Comparison of ENCODE assay signal across 8 mouse cellular contexts in the genomic region with DNA sequence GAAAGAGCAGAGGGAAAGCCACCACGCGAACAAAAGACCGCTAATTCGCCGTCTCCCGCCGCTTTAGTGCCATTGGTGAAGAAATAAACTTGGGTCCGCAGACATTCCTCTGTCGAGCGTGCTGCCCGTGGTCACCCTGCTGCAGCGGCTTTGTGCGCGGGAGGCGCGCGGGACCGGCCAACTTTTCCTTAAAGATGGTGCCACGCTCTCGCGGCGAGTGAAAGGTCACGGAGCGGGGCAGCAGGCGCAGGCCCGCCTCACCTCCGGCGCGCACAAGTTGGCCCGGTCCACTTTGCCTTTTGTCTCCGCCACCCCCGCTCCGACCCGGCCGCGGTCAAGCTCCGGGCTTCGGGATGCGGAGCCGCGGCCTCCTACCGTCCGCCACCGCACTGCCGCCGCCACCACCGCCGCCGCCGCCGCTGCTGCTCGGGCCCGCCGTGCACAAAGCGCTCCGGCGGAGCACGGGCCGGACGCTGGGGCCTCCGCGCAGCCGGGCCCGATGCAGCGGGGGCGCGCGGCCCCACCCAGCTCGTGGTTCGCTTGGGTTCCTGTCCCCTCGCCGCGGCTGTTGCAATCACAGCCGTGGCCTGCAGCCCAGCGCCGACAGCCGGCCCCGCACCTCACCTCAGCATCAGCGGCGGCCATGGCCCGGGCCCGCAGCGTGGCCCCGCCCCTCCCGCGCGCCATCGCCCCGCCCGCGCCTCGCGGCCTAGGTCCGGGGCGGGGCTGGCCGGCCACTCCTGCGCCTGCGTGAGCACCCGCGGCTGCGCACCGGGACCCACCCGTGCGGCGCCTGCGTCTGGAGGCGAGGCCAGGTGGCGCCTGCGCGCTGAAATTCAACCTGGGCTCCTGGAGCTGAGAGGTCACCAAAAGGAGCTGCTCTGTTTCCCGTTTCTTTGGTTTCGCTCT. TPM values are rescaled to one million over a fixed set of nuclear protein-coding genes. Genes with fewer than 3 reads are reported as not detected.
DNase-seq lines count a peak whose midpoint lies in the region; ATAC-seq and TF ChIP-seq lines count a peak whose summit lies in the region.

A gene (minus strand): TSS at position 685 of the 909 bp plus-strand sequence.

- intact Hi-C loops in heart, adult 2 months (cut with DNase I) = no loop called here

- H3K79me2 ChIP-seq in heart, adult 2 months (replicated peaks; ENCODE audit: control insufficient read depth, insufficient read depth, low read length) = peaks cover 1% of the 10 kb centered on the region; the same call in 1 of the 2 replicates

- no peaks in the 10 kb centered on the region for H3K36me3 ChIP-seq in embryonic facial prominence, embryonic 13.5 days
- H3K36me3 ChIP-seq in heart, adult 2 months (ENCODE audit: control insufficient read depth, insufficient read depth, low read length) = peaks cover 7% of the 10 kb centered on the region; the same call in 1 of the 2 replicates
- no peaks in the 10 kb centered on the region for H3K36me3 ChIP-seq in limb, embryonic 13.5 days
- H3K36me3 ChIP-seq in midbrain, embryonic 16.5 days (ENCODE audit: control insufficient read depth, insufficient read depth, low read length) = no peaks in the 10 kb centered on the region

- TF ChIP-seq CTCF in heart, adult 2 months (IDR thresholded peaks at IDR 0.05) = peak; percentile 37

- H3K9ac ChIP-seq in embryonic facial prominence, embryonic 13.5 days = peak within 1 kb of the TSS; percentile 99
- peak within 1 kb of the TSS; percentile 95 for H3K9ac ChIP-seq in heart, adult 2 months (ENCODE audit: low read depth, low read length)
- H3K9ac ChIP-seq in limb, embryonic 13.5 days = peak within 1 kb of the TSS; percentile 98
- H3K9ac ChIP-seq in midbrain, embryonic 16.5 days (ENCODE audit: low read depth, low read length) = peak within 1 kb of the TSS; percentile 94

- peak within 1 kb of the TSS; percentile 90 for H3K4me3 ChIP-seq in embryonic facial prominence, embryonic 13.5 days
- peak within 1 kb of the TSS; percentile 87 for H3K4me3 ChIP-seq in heart, adult 2 months
- peak within 1 kb of the TSS; percentile 77 for H3K4me3 ChIP-seq in limb, embryonic 13.5 days
- H3K4me3 ChIP-seq in midbrain, embryonic 16.5 days (ENCODE audit: low read depth, low read length) = peak within 1 kb of the TSS; percentile 92

- ATAC-seq in embryonic facial prominence, embryonic 13.5 days (ENCODE audit: insufficient number of reproducible peaks, insufficient read depth, low FRiP score, low TSS enrichment, low read depth) = peak; percentile 99
- peak; percentile 98 for ATAC-seq in limb, embryonic 13.5 days (ENCODE audit: low FRiP score, low read depth)
- ATAC-seq in midbrain, embryonic 16.5 days = peak; percentile 97

- DNase-seq in 3134 (ENCODE audit: extremely low read depth, insufficient read length, low spot score) = peak; percentile 84
- peak; percentile 97 to 98 for DNase-seq in adrenal gland, postnatal 36 days
- DNase-seq in heart, adult 2 months = peak; percentile 98
- DNase-seq in kidney, adult 8-10 months = peak; percentile 93 to 94
- peak; percentile 91 to 96 for DNase-seq in spleen, postnatal 10 days (ENCODE audit: low spot score in 2 of 2)

- no peaks in the 10 kb centered on the region for H3K9me3 ChIP-seq in embryonic facial prominence, embryonic 13.5 days
- no peaks in the 10 kb centered on the region for H3K9me3 ChIP-seq in limb, embryonic 13.5 days
- H3K9me3 ChIP-seq in midbrain, embryonic 16.5 days (replicated peaks; ENCODE audit: control insufficient read depth, low read length, poor library complexity, severe bottlenecking) = no peaks in the 10 kb centered on the region

- H3K27me3 ChIP-seq in embryonic facial prominence, embryonic 13.5 days = no peaks in the 10 kb centered on the region
- no peaks in the 10 kb centered on the region for H3K27me3 ChIP-seq in heart, adult 2 months (ENCODE audit: control insufficient read depth, insufficient read depth, low read length)
- no peaks in the 10 kb centered on the region for H3K27me3 ChIP-seq in limb, embryonic 13.5 days
- no peaks in the 10 kb centered on the region for H3K27me3 ChIP-seq in midbrain, embryonic 16.5 days (ENCODE audit: control insufficient read depth, insufficient read depth, low read depth, low read length)

- H3K27ac ChIP-seq in embryonic facial prominence, embryonic 13.5 days = peak within 1 kb of the TSS; percentile 96
- H3K27ac ChIP-seq in heart, adult 2 months = peak within 1 kb of the TSS; percentile 91
- H3K27ac ChIP-seq in limb, embryonic 13.5 days = peak within 1 kb of the TSS; percentile 95
- H3K27ac ChIP-seq in midbrain, embryonic 16.5 days (ENCODE audit: low read length) = peak within 1 kb of the TSS; percentile 97

- peaks cover 11% of the 10 kb centered on the region for H3K4me1 ChIP-seq in embryonic facial prominence, embryonic 13.5 days
- H3K4me1 ChIP-seq in heart, adult 2 months (ENCODE audit: control insufficient read depth, insufficient read depth, low read length) = peaks cover 5% of the 10 kb centered on the region
- peaks cover 12% of the 10 kb centered on the region for H3K4me1 ChIP-seq in limb, embryonic 13.5 days
- H3K4me1 ChIP-seq in midbrain, embryonic 16.5 days (ENCODE audit: control insufficient read depth, insufficient read depth, low read length) = peaks cover 13% of the 10 kb centered on the region

- WGBS in embryonic facial prominence, embryonic 13.5 days = under 1% methylated on average over 94 of the region's 112 CpGs
- WGBS in heart, adult 2 months = under 1% methylated on average over 112 of the region's 112 CpGs
- WGBS in limb, embryonic 13.5 days = under 1% methylated on average over 98 of the region's 112 CpGs
- WGBS in midbrain, embryonic 16.5 days = under 1% methylated on average over 100 of the region's 112 CpGs

- peak; percentile 96 for TF ChIP-seq POLR2A in heart, adult 2 months (IDR thresholded peaks at IDR 0.05; ENCODE audit: insufficient read depth, low read depth, low read length)

- peak within 1 kb of the TSS; percentile 64 for H3K4me2 ChIP-seq in embryonic facial prominence, embryonic 13.5 days
- H3K4me2 ChIP-seq in limb, embryonic 13.5 days (replicated peaks) = peak within 1 kb of the TSS; percentile 75
- H3K4me2 ChIP-seq in midbrain, embryonic 16.5 days (ENCODE audit: low read length) = peak within 1 kb of the TSS; percentile 81

- TF ChIP-seq EP300 in heart, adult 2 months (IDR thresholded peaks at IDR 0.05; ENCODE audit: insufficient read depth, low read depth, low read length) = 0 out of 2 replicates have a peak, but pooled peaks have one; percentile 35

RNA-seq across cellular contexts. Expression of the gene that starts here (rescaled TPM):
- 10 to 100 TPM; 52.8 to 57.7 TPM for total RNA-seq in adrenal gland, postnatal 36 days (2021)
- polyA plus RNA-seq in embryonic facial prominence, embryonic 13.5 days (2015; fragmentation: Nextera tagmentation; extraction: Ambion mirVana) = 115 and 119 TPM in 2 replicates
- 10 to 100 TPM; 29.8 to 33.2 TPM for total RNA-seq in heart, adult 2 months (2021)
- 27.0 and 47.8 TPM in 2 replicates for polyA plus RNA-seq in heart, adult 2 months (2012; rRNA removed)
- 119 and 122 TPM in 2 replicates for polyA plus RNA-seq in limb, embryonic 13.5 days (2015; fragmentation: Nextera tagmentation; extraction: Ambion mirVana)
- 90.7 and 104 TPM in 2 replicates for polyA plus RNA-seq in midbrain, embryonic 16.5 days (2015; fragmentation: Nextera tagmentation; extraction: Ambion mirVana)

Comparison
In these comparisons a context has a peak if more than half of its experiments do, and no peak if none do; other contexts are left out.
1. Peak in every context shown above with its lines: DNase-seq, ATAC-seq, H3K4me3 ChIP-seq and H3K27ac ChIP-seq.